13 mouse cellular contexts compared by ENCODE assay signal in genomic region chr12:33968041-33968897, GRCm38 (mm10). TPM values are rescaled to one million over a fixed set of nuclear protein-coding genes. Genes with fewer than 3 reads are reported as not detected.
A peak's percentile ranks its signal among the peaks of the same experiment; 100 is the strongest.
DNase-seq lines count a peak whose midpoint lies in the region; ATAC-seq lines count a peak whose summit lies in the region.
"Had no signal": no experiment of that assay in that cellular context is flagged by ENCODE, and none has a peak within 500 bp of the region (broad histone marks: within the 10 kb centered on the region; RNA-seq: fewer than 3 reads in every experiment).

No protein-coding gene starts in this region.

- peak overlapping the region; percentile 6; the same call in 1 of the 2 replicates for H3K4me2 ChIP-seq in hindbrain, embryonic 11.5 days (replicated peaks; ENCODE audit: low read depth, low read length)
- H3K4me2 ChIP-seq in midbrain, embryonic 13.5 days (replicated peaks): peak overlapping the region; percentile 47
- H3K4me2 ChIP-seq: liver, embryonic 15.5 days had no signal

- 1% methylated on average over 37 of the region's 37 CpGs for WGBS in heart, embryonic 10.5 days
- under 1% methylated on average over 37 of the region's 37 CpGs for WGBS in hindbrain, embryonic 11.5 days
- under 1% methylated on average over 37 of the region's 37 CpGs for WGBS in midbrain, embryonic 13.5 days

- DNase-seq in heart, embryonic 10.5 days (ENCODE audit: low spot score): no peak
- no peak for DNase-seq in heart, postnatal 14 days
- peak; percentile 23 for DNase-seq in R1 (ENCODE audit: low read depth, low spot score)
- DNase-seq in hindbrain, embryonic 11.5 days (ENCODE audit: low spot score): peak; percentile 65
- DNase-seq in cerebellum, postnatal 36 days: no peak
- no peak for DNase-seq in right cerebral cortex, postnatal 4 days
- DNase-seq in cerebellum, postnatal 25 days: no peak
- DNase-seq: adrenal gland, adult 2 months; kidney, adult 11 months; thymus, postnatal 4 days had no signal

- peaks cover 83% of the 10 kb centered on the region for H3K27me3 ChIP-seq in heart, embryonic 10.5 days (ENCODE audit: insufficient read depth, poor library complexity, severe bottlenecking)
- peaks cover 66% of the 10 kb centered on the region for H3K27me3 ChIP-seq in hindbrain, embryonic 11.5 days (ENCODE audit: control insufficient read depth, insufficient read depth, low read length)
- H3K27me3 ChIP-seq in midbrain, embryonic 13.5 days: peaks cover 95% of the 10 kb centered on the region

- H3K9me3 ChIP-seq in heart, embryonic 10.5 days: no peaks in the 10 kb centered on the region
- no peaks in the 10 kb centered on the region for H3K9me3 ChIP-seq in hindbrain, embryonic 11.5 days (ENCODE audit: control insufficient read depth, low read length)
- H3K9me3 ChIP-seq in midbrain, embryonic 13.5 days: no peaks in the 10 kb centered on the region
- H3K9me3 ChIP-seq: liver, embryonic 15.5 days had no signal

- no peaks in the 10 kb centered on the region for H3K36me3 ChIP-seq in heart, embryonic 10.5 days
- no peaks in the 10 kb centered on the region for H3K36me3 ChIP-seq in hindbrain, embryonic 11.5 days (ENCODE audit: control insufficient read depth, insufficient read depth, low read length)
- no peaks in the 10 kb centered on the region for H3K36me3 ChIP-seq in midbrain, embryonic 13.5 days
- H3K36me3 ChIP-seq: liver, embryonic 15.5 days had no signal

- ATAC-seq in hindbrain, embryonic 11.5 days (ENCODE audit: low FRiP score): 0 out of 2 replicates have a peak, but pooled peaks have one; percentile 30
- ATAC-seq in midbrain, embryonic 13.5 days: peak; percentile 28; the same call in 1 of the 2 replicates

- peaks cover 26% of the 10 kb centered on the region for H3K4me1 ChIP-seq in heart, embryonic 10.5 days
- H3K4me1 ChIP-seq in hindbrain, embryonic 11.5 days (replicated peaks; ENCODE audit: control insufficient read depth, insufficient read depth, low read length): peaks cover 5% of the 10 kb centered on the region; the same call in 1 of the 2 replicates
- H3K4me1 ChIP-seq in midbrain, embryonic 13.5 days (replicated peaks): peaks cover 22% of the 10 kb centered on the region
- H3K4me1 ChIP-seq: liver, embryonic 15.5 days had no signal

- intact Hi-C loops in heart, postnatal 14 days (cut with DNase I): no loop called here

- peak overlapping the region; percentile 36 for H3K27ac ChIP-seq in heart, embryonic 10.5 days
- no peak overlapping the region for H3K27ac ChIP-seq in hindbrain, embryonic 11.5 days (ENCODE audit: low read depth, low read length)
- H3K27ac ChIP-seq in midbrain, embryonic 13.5 days: no peak overlapping the region
- H3K27ac ChIP-seq: liver, embryonic 15.5 days had no signal

- H3K9ac ChIP-seq in hindbrain, embryonic 11.5 days (ENCODE audit: low read depth, low read length): no peak overlapping the region
- no peak overlapping the region for H3K9ac ChIP-seq in midbrain, embryonic 13.5 days (replicated peaks)
- H3K9ac ChIP-seq: liver, embryonic 15.5 days had no signal

- H3K4me3 ChIP-seq in heart, embryonic 10.5 days: peak overlapping the region; percentile 57
- H3K4me3 ChIP-seq in hindbrain, embryonic 11.5 days (ENCODE audit: low read depth, low read length): peak overlapping the region; percentile 13; the same call in 1 of the 2 replicates
- H3K4me3 ChIP-seq in midbrain, embryonic 13.5 days (replicated peaks): peak overlapping the region; percentile 20
- H3K4me3 ChIP-seq: liver, embryonic 15.5 days had no signal

RNA-seq across cellular contexts. Expression of gene Twist1, which starts 10.8 kb away (rescaled TPM):
- 7.5 and 17.4 TPM in 2 replicates for polyA plus RNA-seq in heart, embryonic 10.5 days (2016; fragmentation: Nextera tagmentation; extraction: Ambion mirVana)
- 1 to 10 TPM; 2.2 to 2.8 TPM for total RNA-seq in heart, postnatal 14 days (2021)
- 23.6 and 29.4 TPM in 2 replicates for polyA plus RNA-seq in hindbrain, embryonic 11.5 days (2014; fragmentation: Nextera tagmentation; extraction: Ambion mirVana)
- 1.0 and 1.7 TPM in 2 replicates for polyA plus RNA-seq in midbrain, embryonic 13.5 days (2015; fragmentation: Nextera tagmentation; extraction: Ambion mirVana)

RNA-seq across cellular contexts. Expression of gene Ferd3l, which starts 40.0 kb away (rescaled TPM):
- not detected in 2 replicates for polyA plus RNA-seq in heart, embryonic 10.5 days (2016; fragmentation: Nextera tagmentation; extraction: Ambion mirVana)
- not detected for total RNA-seq in heart, postnatal 14 days (2021)
- 1.5 and 2.9 TPM in 2 replicates for polyA plus RNA-seq in hindbrain, embryonic 11.5 days (2014; fragmentation: Nextera tagmentation; extraction: Ambion mirVana)
- 1.3 and 3.5 TPM in 2 replicates for polyA plus RNA-seq in midbrain, embryonic 13.5 days (2015; fragmentation: Nextera tagmentation; extraction: Ambion mirVana)
- total RNA-seq: adrenal gland, adult 2 months had no signal
- polyA plus RNA-seq: adrenal gland, adult 2 months; C2C12; liver, embryonic 15.5 days had no signal

Comparison
In these comparisons a context has a peak if more than half of its experiments do, and no peak if none do; other contexts are left out.
1. DNase-seq: peak in R1 (single experiment) and hindbrain, embryonic 11.5 days (single experiment); none in heart, embryonic 10.5 days (single experiment), heart, postnatal 14 days (0 of 2), cerebellum, postnatal 36 days (0 of 2), right cerebral cortex, postnatal 4 days (single experiment) and cerebellum, postnatal 25 days (0 of 2).
2. Peak in every context shown above with its lines, with median percentiles within 50 percentile points of each other: H3K4me3 ChIP-seq.